Mouse (Mus musculus) C2C12 (cell line): ENCODE measurements around the gene Fsip1.

Experiments used
- CEBPB ChIP-seq: IDR thresholded peaks from one replicate; pipeline ENCODE4 v1.6.1; 2011; ENCODE audit warnings: low read depth, mild to moderate bottlenecking, control low read depth, moderate library complexity
- CTCF ChIP-seq: IDR thresholded peaks from one replicate; pipeline ENCODE4 v1.5.1; 2011; ENCODE audit not compliant: control insufficient read depth, insufficient read depth, insufficient read length
- MAX ChIP-seq: IDR thresholded peaks from one replicate; pipeline ENCODE4 v1.6.1; 2011; ENCODE audit warnings: mild to moderate bottlenecking, control low read depth
- MYOG ChIP-seq: IDR thresholded peaks from one replicate; pipeline ENCODE4 v1.6.1; 2011; ENCODE audit not compliant: control insufficient read depth, insufficient read length; ENCODE audit errors: extremely low read depth

DNA sequence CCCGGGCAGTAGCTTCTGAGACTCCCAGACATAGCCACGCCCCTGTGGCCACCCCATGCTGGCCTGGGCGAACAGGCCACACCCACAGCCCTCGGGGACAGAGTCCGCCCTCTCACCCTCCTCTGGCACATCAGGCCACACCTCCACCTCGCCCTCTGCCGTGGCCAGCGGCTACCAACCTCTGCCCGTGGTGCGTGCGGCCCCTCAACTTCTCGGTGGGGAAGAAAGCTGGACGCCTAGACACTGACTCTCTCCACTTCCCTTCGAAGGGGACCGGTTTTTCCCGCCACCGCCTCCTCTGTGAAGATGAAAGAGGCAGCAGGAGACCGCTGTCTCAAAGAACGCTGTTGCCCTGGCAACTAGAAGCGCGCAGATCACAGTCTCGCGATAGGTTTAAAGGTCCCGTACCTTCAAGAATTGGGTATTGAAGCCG is at the start of gene Fsip1:
- TF ChIP-seq CEBPB (no peak), CTCF (no peak), MYOG (no peak), MAX (peak; percentile 17)
